Mouse (Mus musculus): ENCODE results near the gene Vamp4.
"Not testable (repeated sequence)": the region's sequence is repeated elsewhere in the genome, so short reads cannot be mapped to it uniquely, and the experiment has no call there.

- not testable (repeated sequence) for TF ChIP-seq CTCF (IDR thresholded peaks at IDR 0.05; ENCODE audit: borderline replicate concordance, insufficient read depth, low read depth, low read length); POLR2A (IDR thresholded peaks at IDR 0.05; ENCODE audit: borderline replicate concordance, insufficient read depth, low read length)
Measured at GRCm38 (mm10) chr1:162635291-162635931, 65.1 kb downstream of the Vamp4 start.

All from cerebellum, adult 2 months (tissue).